Mouse (Mus musculus) cerebellum, postnatal 10 days (tissue): Measurements from ENCODE around the gene Acat1.

Source experiments
- DNase-seq, 2 experiments: peaks; one replicate each; pipeline ENCODE4 v3.0.0; 2021; ENCODE audit warnings: mixed read lengths in 2 of 2

Acat1 gene

DNA sequence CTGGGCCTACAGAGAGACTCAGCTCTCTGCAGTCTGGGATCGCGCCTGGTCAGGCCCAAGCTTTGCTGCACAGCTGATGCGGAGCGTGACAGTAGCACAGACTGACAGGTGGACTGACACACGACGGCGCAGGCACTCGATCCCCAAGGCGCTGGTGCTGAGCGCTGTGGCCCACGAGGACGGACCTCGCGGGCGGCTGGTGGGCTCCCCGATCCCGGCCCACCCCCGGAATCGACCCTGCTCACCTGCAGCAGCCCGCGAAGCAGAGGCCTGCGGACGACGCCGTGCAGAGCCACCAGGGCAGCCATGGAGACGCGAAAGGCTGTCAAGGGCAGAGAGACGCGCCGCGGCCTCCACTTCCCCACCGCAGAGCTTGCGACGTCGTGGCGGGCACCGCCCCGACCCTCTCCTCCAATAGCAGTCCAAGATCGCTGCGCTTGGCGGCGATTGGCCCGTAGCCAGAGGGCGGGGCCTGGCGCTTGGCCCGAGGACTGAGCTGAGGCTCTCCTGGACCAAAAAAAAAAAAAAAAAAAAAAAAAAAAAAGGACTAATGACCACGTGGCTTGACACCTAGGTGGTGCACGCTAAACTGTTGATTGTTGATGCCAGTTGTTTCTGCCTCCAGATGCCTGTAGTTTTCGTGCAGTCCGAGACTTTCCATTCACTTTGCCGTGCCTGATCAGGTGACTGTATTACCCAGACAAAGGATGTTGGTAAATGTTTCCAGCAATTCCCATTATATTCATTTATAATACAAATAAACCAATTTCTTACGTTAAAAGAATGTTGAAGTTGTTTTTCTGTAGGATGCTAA is at the start of gene Acat1:
Gene Acat1 (minus strand): TSS at position 415 of the 814 bp plus-strand sequence.
- DNase-seq: peak; percentile 99 to 100

DNA sequence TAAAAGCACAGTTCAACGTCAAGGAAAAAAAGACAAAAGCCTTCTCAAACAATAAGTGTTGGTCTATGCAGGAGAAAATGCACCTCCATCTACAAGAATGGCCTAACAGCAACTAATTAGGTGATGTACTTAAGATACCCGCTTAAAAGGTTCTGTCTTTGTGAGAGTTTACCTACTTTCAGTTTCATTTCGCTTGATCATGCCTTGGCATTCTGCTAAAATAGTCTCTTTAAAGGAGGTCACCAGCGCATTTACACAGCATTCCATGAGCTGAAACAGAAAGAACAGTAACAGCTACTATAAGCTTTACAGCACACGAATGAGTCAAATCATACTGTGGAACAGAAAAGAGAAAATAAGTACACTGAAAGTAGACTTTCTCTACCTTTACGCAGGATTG is 24.6 kb upstream of the Acat1 start:
- no peak for DNase-seq

DNA sequence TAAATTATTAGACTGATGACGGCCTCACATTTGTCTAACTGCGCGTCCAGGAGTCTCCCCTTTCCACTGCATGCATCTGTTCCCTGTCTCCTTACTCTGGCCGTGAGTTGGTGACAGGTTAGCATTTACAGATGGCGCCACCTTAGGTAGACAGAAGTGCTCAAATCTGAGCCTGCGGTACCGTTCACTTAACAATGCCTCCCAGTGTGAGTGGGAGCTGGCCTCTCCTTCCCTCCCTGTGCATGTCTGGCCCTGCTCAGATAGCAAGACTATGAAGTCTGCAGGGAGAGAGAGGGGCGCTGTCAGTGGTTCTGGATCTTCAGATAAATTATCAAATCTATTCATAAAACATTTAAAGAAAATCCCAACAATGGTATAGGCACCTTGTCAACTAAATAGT is 5.1 kb upstream of the Acat1 start:
- DNase-seq: no peak

DNA sequence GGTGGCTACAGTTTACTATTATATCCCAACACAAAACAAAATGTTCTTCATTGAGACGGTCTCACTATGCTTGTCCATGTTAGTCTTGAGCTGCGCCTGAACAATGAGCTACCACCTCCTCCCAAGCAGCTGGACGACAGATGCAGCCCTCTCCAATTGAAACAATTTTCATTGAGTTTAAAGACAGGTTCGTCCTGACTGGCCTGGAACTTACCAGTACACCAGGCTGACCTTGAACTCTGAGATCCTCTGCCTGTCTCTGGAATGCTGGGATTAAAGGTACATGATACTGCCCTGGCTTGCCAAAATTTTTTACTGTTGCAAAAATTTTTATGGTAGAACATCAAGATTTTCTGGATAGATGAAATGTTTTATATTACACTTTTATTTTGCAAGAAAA is 4.1 kb upstream of the Acat1 start:
- no peak for DNase-seq

DNA sequence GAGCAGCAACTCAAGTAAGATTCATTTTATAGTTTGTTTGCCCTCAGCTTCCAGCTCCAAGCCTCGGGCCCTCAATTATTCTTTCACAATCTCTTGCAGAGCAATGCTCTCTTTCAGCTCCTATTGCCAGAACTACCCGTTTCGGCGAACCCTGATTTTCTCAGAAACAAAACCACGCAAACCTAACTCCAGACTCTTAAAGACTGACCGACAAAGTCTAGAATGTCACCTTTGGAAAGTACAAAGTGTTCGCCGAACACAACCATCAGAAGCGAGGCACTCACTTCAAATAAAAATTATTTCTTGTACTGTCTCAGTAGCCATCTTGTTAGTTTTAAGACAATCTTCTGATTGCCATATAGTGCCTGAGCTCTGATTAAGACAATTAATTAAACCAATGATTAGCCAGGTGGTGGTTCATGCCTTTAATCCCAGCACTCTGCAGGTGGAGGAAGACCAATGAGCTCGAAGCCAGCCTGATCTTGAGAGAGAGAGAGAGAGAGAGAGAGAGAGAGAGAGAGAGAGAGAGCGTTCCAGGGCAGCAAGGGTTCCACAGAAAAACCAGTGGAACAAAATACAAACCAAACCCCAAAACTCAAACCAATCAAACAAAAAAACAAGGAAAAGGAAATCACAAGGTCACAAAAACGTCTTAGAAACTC is 745 bp downstream of the Acat1 start:
- peak in 1 of 2 experiments; percentile 19 for DNase-seq

DNA sequence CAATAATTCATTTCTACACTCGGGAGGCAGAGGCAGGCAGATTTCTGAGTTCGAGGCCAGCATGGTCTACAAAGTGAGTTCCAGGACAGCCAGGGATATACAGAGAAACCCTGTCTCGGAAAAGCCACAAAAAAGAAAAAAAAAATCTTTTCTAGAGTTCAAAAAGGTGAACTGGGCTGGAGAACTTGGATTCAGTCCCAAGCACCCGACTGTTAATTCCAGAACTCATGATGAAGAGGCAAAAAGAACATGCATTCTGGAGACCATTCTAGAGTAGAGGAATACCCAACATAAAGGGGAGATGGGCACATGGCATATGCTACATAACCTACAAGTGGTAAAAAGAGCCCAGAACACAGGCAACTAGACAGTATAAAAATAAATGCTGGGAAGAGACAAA is 2.4 kb downstream of the Acat1 start:
- no peak for DNase-seq

DNA sequence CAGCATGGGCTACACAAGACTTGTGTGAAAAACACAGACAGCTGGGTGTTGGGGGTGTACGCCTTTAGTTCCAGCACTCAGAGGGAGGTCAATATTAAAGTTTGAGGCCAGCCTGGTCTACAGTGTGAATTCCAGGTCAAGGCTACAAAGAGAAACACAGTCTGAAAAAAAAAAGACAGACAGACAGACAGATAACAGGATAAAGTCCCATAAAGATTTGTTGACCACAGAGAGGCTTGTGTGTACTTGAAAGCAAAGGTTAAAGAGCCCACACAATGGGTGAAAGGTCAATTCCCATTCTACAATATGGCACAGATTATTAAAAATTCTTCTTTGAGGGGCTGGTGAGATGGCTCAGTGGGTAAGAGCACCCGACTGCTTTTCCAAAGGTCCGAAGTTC is 3.0 kb downstream of the Acat1 start:
- no peak for DNase-seq

DNA sequence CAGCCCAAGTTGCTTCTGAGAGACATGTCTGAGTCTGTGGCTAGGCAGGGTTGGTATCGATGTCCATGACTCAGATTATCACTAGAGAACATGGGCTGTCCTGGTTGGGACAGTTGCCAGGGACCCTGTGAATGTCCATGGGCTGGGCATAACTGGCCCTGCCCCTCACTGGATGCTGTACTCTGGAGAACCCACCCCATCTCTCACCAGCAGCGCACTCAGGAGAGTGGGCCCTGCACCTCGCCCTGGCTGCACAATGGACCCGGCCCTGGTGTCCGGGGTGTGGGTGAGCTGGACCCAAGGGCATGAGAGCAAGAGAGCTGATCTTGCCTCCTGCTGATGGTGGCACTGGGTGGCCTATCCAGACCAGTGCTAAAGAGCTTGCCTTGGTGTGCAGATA is 5.2 kb downstream of the Acat1 start:
- DNase-seq: peak; percentile 16 to 30

DNA sequence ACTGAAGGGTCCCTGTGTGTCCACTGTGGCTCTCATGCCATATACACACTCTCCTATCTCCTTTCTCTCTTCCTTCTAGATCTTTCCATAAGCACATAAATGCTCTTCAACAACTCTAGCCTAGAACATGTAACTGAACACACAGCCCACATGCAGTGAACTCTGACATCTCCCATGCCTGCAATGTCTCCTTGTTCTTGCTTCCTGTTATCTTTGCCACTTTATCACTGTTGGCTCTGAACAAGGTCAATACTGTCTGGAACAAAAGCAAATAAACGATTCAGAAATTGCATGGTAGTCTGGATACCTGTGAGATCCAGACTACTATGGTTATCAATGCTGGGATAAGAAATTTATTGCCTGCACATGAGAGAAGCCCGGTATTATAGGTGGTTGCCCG is 6.3 kb downstream of the Acat1 start:
- no peak for DNase-seq

DNA sequence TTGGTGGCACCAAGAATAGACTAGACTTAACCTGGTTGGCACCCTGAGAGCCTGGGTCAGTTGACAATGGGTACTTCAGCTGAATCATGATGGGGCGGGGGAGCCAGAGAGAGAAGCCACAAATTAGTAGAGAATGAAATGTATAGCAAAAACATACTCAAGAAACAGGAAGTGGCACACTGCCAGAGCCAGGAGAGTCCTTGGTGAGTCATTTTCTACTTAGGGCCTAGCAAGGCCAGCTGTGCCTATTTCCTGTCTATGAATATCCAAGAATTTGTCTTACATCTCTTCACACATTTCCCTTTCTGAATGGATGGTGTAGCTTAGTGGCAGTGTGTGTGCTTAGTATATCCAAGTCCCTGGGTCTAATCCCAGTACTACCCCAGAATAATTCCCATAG is 6.8 kb downstream of the Acat1 start:
- DNase-seq: no peak

DNA sequence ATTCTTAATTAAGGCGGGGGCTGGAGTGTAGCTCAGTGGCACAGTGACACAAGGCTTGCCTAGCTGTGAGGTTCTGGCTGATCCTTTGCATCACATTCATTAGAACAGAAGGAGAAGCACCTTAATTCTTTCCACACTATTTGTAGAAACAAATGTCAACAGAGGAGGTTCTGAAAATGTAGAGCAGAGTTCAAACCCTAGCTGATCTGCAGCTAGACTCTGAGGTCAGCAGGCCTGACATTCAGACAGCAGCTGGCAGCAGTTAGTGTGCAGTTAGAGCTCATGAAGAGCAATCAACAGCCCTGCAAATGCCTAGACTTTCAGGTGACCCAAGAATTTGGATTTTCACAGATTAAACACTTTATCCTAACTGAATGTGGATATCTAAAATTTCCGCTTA is 8.6 kb downstream of the Acat1 start:
- no peak for DNase-seq

DNA sequence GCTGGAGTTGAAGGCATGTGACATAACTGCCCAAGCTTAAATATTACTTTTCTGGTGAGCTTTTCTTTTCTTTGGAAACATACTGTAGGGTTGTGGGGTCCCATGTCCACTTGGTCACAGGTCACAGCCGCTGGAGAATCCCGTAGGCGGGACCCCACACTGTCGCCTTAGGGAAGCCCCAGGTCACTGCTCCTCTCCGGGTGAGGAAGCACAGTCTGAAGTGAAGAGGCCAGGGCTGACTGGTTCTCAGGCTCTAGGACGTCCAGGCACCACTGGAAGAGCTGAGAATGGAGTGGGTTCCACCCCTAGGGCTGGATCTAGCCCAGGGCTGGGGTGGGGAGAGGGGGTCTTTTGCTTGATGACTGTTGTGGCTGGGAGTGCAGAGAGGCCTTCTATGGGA is 11.6 kb downstream of the Acat1 start:
- no peak for DNase-seq

DNA sequence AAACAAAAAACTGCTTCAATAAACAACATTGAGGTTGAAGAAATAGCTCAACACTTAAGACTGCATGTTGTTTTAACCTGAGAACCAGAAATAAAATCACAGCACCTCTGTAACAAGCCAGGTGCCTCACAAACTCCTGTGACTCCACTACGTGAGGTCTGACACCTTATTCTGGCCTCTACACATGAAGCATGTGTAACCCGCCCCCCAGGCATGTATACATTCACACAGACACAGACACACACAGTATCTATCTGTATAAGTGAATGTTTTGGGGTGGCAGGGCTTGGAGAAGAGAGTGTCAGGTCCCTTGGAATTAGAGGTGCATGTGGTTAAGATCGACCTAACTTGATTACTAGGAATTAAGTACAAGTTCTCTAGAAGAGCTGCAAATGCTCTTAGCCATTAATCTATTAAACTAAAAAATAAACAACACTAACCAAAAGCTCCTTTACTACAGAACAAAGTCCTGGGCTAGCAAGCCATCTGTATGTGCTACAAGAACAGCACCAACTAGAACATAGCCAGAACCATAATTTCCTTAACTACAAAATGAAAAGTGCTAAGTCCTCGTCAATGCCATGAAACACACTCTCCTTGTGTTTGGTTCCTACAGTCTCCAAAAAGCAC is 13.1 kb downstream of the Acat1 start:
- DNase-seq: no peak

DNA sequence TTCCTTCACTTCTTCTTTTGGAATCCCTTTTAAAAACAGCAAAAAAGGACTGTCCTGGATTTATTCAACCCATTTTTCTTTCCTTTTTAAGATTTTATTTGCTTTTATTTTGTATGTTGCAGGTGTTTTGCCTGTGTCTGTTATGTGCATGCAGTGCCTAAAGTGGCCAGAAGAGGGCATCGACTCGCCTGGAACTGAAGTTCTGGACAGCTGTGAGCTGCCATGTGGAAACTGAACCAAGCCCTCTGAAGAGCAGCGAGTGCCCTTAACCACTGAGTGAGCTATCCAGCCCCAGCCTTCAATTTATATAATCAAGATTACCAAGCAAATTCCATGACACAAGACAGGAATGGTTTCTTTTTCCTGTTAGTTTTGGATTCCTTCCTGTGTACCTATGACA is 15.4 kb downstream of the Acat1 start:
- peak; percentile 84 to 87 for DNase-seq

DNA sequence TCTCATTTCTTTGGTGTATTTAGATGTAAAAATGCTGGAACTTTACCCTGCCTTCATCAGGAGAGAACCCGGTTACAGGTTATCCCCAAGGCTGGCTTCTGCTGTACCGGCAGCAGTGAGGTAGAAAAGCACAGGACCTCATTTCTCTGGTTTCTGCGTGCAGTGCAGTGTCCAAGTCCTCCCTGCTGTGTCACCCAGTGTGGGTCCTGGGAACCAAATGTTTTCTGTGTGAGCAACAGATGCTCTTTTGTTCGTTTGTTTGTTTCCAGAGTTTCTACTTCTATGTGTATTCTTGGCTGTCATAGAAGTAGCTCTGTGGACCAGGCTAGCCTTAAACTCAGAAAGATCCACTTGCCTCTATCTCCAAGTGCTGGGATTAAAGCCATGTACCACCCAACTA is 28.3 kb downstream of the Acat1 start:
- DNase-seq: peak in 1 of 2 experiments; percentile 20

DNA sequence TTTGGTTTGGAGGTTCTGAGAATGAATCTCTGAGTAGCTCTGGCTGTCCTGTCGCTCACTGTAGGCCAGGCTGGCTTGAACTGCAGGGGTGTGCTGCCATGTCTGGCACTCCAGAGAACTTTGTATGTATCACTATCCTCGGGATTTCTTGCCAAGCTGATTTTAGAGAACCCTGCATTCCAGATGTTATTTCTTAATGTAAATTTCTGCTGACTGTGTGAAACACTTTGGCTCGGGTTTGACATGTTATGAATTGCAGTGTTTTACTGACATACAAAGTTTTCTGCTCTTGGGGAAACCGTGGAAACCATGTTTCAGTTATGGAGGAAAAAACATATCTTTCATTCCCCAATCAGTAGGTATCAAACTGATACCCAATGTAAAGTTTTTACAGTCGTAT is 34.5 kb downstream of the Acat1 start:
- DNase-seq: no peak

DNA sequence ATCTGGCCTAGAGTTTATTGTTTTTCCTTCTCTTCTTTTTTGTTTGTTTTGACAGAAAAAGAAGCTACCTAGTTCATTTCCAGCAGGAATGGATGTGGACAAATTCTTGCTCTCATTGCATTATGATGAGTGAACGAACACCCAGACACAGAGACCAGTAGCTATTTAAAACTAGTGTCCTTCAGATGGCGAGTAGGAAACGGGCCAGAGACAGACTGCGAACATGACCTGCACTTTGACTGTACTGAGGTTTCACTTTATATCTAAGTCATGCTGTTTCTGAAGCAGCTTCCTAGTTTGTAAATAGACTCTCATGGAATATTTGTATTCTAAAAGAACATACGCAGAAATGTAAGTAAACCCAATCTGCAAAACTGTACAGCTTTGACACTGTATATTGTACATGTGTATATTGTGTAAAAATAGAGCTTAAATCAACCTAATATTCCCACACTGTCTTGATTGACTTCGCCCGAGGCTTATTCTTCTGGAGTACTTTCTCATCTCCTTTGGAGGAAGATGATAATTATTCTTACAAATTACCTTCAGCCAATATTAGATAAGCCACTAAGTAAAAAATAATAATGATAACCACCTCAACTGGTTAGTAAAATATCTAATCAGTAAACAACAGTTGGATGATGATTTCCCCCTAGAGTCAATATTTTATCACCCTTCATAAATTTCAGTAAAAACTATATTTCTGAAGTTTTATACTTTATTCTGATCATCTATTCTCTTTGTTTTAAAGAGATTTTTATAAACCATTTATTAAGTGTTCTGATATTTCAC is 37.5 kb downstream of the Acat1 start:
- no peak for DNase-seq

DNA sequence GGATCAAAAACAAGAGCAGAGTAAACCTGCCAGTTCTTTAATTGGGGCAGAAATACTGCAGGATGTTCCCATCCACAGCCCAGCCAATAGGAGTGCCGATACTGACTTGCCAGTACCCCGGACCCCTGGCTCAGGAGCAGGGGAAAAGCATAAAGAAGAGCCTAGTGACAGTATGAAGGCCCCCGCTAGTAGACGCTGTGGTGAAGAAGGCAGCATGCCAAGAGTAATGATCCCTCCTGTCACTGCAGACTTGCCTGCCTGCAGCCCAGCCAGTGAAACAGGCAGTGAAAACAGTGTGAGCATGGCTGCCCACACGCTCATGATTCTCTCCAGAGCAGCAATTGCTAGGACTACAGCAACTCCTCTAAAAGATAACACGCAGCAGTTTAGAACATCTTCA is 39.5 kb downstream of the Acat1 start:
- DNase-seq: peak; percentile 65 to 72

DNA sequence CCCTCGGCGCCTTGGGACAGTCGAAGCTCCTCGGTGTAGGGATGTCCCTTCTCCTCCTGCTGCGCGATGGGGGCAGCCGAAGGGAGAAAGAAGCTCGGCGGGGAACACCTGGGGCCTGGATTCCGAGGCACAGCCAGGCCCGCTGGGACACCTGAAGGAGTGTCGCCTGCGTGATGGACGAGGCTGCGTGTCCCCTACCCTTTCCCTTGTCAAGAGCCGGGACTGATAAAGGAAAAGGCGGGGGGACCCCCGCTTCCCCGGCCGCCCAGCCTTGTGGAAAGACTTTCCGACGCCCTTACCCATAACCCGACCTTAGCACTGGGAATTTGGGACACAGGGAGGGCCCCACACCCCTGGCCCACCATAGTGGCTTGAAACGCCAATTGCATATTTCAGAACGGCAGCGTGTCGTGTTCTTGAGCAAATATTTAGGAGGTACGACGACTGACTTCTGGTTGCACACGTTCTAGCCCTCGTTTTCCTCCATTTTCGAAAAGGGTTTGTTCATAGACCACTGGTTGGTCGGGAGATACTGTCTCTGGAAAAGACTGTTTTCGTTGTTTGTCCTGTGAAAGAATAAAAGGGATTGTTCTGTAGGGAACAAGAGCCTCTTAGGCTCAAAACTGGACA is 72.7 kb downstream of the Acat1 start:
- no peak for DNase-seq

DNA sequence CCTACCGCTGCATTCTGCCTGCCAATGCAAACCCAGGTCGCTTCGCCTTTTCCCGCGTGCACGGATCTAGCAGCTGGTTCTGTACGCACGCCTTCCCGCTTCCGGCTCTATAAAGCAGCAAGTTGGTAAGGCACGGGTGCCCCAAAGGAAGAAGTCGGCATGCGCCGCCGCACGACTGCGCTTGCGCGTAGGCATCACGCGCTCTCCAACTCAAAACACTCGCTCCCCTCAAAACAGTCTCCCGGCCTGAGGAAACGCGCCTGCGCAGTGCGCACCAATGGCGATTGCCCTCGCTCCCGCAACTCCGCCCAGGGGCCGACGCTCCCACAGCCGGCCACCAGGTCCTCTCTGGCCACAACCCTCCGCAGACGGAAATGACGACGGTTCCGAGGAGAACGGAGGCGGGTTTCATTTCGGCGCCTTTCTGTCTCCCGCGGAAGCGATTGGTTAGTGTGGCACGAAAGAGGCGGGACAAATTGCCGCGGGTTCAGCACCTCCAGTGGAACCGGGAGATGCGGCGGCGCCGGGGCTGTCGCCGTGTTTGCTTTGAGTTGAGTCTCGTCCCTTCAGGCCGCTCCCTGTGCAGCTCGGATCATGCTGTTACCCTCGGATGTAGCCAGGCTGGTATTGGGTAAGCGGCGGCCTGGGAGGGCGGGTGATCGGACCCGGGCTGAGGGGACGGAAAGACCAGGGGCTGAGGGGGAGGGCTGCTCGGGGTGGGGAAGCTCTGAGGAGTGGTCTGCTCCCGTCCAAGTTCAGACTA is 73.4 kb downstream of the Acat1 start, which contains the start of the genes Atm and Npat:
Gene Atm (minus strand): TSS at position 183 of the 763 bp plus-strand sequence.
Gene Npat (plus strand): TSS at position 490 of the 763 bp plus-strand sequence.
- DNase-seq: peak; percentile 99 to 100
